Mouse (Mus musculus) embryonic facial prominence, embryonic 10.5 days (tissue): ENCODE measurements around the gene Gm12258. TPM values are rescaled to one million over a fixed set of nuclear protein-coding genes. Genes with fewer than 3 reads are reported as not detected.

Experiments
- DNase-seq: peaks from one replicate; pipeline ENCODE4 v3.0.0-alpha.2; 2017; ENCODE audit warnings: low spot score
- H3K27ac ChIP-seq: fragments of 300-500 bp; sonication (generic); replicated peaks from 2 replicates; pipeline ENCODE4 v1.5.1; 2016; ENCODE audit warnings: mild to moderate bottlenecking
- H3K27me3 ChIP-seq: fragments of 300-500 bp; sonication (generic); replicated peaks from 2 replicates; pipeline ENCODE4 v1.6.1; 2016; ENCODE audit warnings: low read depth, mild to moderate bottlenecking; ENCODE audit not compliant: poor library complexity, severe bottlenecking
- H3K36me3 ChIP-seq: fragments of 300-500 bp; sonication (generic); replicated peaks from 2 replicates; pipeline ENCODE4 v1.6.1; 2016; ENCODE audit warnings: mild to moderate bottlenecking, moderate library complexity
- H3K4me1 ChIP-seq: fragments of 300-500 bp; sonication (generic); 2 replicates; pipeline ENCODE4 v1.6.1; 2016
- H3K4me3 ChIP-seq: fragments of 300-500 bp; sonication (generic); 2 replicates; pipeline ENCODE4 v1.5.1; 2016; ENCODE audit warnings: mild to moderate bottlenecking, moderate library complexity
- H3K9me3 ChIP-seq: fragments of 300-500 bp; sonication (generic); 2 replicates; pipeline ENCODE4 v1.6.1; 2016; ENCODE audit warnings: mild to moderate bottlenecking
- WGBS: fragments of 180-500 bp; shearing (Covaris S2); methylation state at CpG from one replicate; pipeline ENCODE4 v1.1.7; 2016; 5-methylcytosine and 5-hydroxymethylcytosine counted together
- polyA plus RNA-seq: library from polyadenylated mRNA; unstranded; fragments of >200 nt; fragmentation: Nextera tagmentation; extraction: Ambion mirVana; gene quantifications from 2 replicates; pipeline ENCODE4 v1.2.1, GENCODE M21; 2016

The Gm12258 gene
- polyA plus RNA-seq, 1 experiment from 2014 or later: 9.1 TPM

GRCm38 (mm10) chr11:58904838-58905237 lies 57.9 kb downstream of the Gm12258 start:
- no peaks in the 10 kb centered on the region for H3K27me3 ChIP-seq
- H3K9me3 ChIP-seq: no peaks in the 10 kb centered on the region
- peaks cover 13% of the 10 kb centered on the region for H3K4me1 ChIP-seq
- H3K27ac ChIP-seq: no peak overlapping the region
- peak; percentile 42 for DNase-seq
- WGBS: 47% methylated on average over 6 of the region's 6 CpGs
- peak overlapping the region; percentile 84 for H3K4me3 ChIP-seq
- H3K36me3 ChIP-seq: peaks cover 24% of the 10 kb centered on the region

Other genes starting within 250 kb of the Gm12258 start
- gene 2210407C18Rik, start 231.1 kb upstream of the Gm12258 start, polyA plus RNA-seq: not detected in 2 replicates
- gene Olfr323, start 216.7 kb upstream of the Gm12258 start, polyA plus RNA-seq: not detected in 2 replicates
- gene Trim58, start 206.7 kb upstream of the Gm12258 start, polyA plus RNA-seq: 0.54 and 0.62 TPM in 2 replicates
- 0.05 TPM in 1 of 2 replicates, not detected in the other for gene Olfr322, start 188.4 kb upstream of the Gm12258 start, polyA plus RNA-seq
- gene Olfr320, start 166.1 kb upstream of the Gm12258 start, polyA plus RNA-seq: not detected in 2 replicates
- gene Olfr319, start 148.0 kb upstream of the Gm12258 start, polyA plus RNA-seq: not detected in 2 replicates
- not detected in 2 replicates for gene Olfr318, start 123.1 kb upstream of the Gm12258 start, polyA plus RNA-seq
- not detected in 2 replicates for gene Olfr317, start 107.9 kb upstream of the Gm12258 start, polyA plus RNA-seq
- not detected in 2 replicates for gene Olfr316, start 94.4 kb upstream of the Gm12258 start, polyA plus RNA-seq
- not detected in 2 replicates for gene Olfr315, start 74.0 kb upstream of the Gm12258 start, polyA plus RNA-seq
- not detected in 2 replicates for gene Olfr314, start 64.2 kb upstream of the Gm12258 start, polyA plus RNA-seq
- gene Fam183b, start 45.2 kb upstream of the Gm12258 start, polyA plus RNA-seq: 1.4 and 1.6 TPM in 2 replicates
- not detected in 2 replicates for gene Olfr313, start 32.2 kb upstream of the Gm12258 start, polyA plus RNA-seq
- gene Olfr312, start 17.9 kb upstream of the Gm12258 start, polyA plus RNA-seq: not detected in 2 replicates
- not detected in 2 replicates for gene Olfr311, start 7.9 kb upstream of the Gm12258 start, polyA plus RNA-seq
- gene 2810021J22Rik, start 20.1 kb downstream of the Gm12258 start, polyA plus RNA-seq: 10.6 and 10.8 TPM in 2 replicates
- gene Zfp39, start 57.1 kb downstream of the Gm12258 start, polyA plus RNA-seq: 5.7 and 6.3 TPM in 2 replicates
- not detected in 2 replicates for gene Btnl10, start 70.8 kb downstream of the Gm12258 start, polyA plus RNA-seq
- 255 and 258 TPM in 2 replicates for gene Rnf187, start 91.8 kb downstream of the Gm12258 start, polyA plus RNA-seq
- 23.0 and 25.0 TPM in 2 replicates for gene Hist3h2ba, start 101.8 kb downstream of the Gm12258 start, polyA plus RNA-seq
- gene Hist3h2a, start 107.5 kb downstream of the Gm12258 start, polyA plus RNA-seq: 17.8 and 19.0 TPM in 2 replicates
- 0.19 and 0.40 TPM in 2 replicates for gene Trim17, start 107.5 kb downstream of the Gm12258 start, polyA plus RNA-seq
- gene Trim11, start 130.9 kb downstream of the Gm12258 start, polyA plus RNA-seq: 19.0 and 19.1 TPM in 2 replicates